Mouse (Mus musculus): ENCODE data around the gene Ifit2.

Ifit2 gene

DNA sequence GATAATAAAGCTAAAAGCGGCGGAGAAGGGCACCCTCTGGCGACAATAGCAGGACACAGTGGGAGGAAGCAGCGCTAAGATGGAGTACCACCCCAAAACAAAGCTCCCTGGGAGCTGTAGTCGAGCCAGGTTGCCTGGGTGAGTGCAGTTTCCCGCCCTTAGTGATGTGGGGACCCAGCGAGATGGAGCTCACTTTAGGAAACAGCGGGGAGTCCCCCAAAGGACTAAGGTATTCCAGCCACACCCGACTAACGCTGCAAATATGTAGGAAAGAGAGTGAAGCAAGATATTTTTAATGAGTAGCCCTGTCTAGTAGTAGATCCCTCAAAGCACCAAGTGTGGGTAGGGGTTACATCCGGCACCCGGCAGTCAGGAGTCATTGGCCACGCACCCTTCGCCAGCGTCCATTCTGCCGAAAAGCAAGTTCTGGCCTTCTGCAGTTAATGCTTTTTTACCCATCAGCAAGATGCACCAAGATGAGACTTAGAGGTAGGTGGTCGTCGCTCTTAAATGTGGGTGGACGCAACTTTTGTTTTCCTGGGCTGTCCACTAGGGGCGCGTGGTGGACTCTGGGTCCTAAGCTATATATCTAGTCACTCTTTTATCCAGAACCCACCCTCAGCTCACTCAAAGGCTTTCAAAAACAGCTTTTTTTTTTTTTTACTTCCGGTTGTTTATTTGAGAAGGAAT, at the start of gene Ifit2:
TSS of gene Ifit2 (plus strand) at position 161 of the 690 bp plus-strand sequence.
- peak; percentile 98 for ATAC-seq (ENCODE audit: low TSS enrichment)

DNA sequence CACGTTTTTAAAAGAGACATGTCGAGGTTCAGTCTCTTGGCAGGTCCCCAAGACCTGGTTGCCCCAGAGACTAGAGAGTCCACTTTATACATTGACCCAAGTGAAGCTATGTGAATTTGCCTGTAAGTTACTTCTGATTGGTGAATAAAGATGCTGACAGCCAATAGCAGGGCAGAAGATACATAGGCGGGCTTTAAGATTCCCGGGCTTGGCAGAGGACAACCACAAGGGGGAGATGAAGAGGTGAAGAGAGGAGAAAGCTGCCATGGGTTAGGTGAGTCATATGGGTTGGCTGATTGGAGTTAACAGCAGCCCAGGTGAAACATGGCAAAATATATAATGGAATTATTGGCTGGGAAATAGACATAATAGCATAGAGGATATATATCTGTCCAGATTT, 49.7 kb upstream of the Ifit2 start:
- ATAC-seq (ENCODE audit: low TSS enrichment): peak; percentile 91

DNA sequence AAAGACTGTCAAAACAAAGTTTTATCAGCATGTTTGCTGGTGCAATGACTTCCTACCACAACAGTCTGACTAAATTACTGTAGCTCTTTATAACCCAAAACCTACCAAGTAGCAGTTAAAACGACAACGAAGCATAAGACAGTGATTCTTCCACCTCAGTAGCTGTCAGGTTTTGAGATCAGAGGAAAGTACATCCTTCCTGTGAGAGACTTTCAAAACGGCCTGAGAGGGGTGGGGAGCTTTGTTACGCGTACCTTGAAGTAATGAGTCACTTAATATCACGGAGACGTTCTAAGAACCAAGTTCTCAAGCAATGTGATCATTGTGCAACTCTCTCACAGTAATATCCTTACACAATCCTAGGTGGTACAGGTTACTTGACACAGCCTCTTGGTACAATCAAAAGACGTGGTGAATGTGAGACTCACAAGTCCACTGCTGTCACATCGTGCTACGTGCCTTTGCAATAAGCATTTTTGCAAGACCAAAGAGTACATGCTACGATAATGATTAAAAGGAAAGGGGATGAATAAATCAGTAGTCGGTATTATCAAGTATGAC, 45.3 kb upstream of the Ifit2 start:
- ATAC-seq (ENCODE audit: low TSS enrichment): no peak

DNA sequence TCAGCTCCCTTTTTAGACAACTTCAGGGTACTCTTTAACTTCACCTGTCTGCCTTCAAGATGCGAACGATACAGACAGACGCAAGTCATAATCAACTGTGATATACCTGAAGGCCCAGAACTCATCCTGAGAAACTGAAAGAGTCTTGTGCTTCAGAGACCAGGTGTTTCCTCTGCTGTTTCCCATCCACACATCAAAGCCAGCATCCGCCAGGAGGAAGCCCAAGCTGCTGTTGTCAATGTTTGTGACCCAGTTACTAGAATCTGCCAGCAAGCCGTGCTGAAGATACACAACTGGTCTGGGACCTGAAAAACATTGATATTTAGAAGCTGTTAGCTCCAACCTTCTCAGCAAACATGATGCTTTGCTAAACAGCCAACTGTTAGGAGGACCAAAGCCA, 39.8 kb upstream of the Ifit2 start:
- ATAC-seq (ENCODE audit: low TSS enrichment): no peak

DNA sequence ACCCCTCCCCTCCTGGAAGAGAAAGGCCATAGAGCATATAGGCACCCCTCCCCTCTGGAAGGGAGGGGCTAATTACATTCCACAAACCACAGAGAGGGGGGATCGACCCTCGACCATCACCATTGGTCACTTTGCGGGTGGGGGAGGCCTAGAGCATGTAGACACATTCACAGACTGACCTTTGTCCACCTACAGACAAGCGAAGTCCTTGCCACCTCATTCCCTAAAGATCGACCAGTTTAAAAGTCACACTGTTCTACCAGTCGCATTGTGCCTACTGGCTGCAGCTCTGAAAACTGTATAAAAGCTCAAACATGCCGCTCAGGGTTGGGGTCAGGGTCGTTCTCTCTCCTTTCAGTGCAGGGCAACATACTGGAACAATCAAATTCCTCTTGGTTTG, 39.0 kb upstream of the Ifit2 start:
- ATAC-seq (ENCODE audit: low TSS enrichment): no peak

DNA sequence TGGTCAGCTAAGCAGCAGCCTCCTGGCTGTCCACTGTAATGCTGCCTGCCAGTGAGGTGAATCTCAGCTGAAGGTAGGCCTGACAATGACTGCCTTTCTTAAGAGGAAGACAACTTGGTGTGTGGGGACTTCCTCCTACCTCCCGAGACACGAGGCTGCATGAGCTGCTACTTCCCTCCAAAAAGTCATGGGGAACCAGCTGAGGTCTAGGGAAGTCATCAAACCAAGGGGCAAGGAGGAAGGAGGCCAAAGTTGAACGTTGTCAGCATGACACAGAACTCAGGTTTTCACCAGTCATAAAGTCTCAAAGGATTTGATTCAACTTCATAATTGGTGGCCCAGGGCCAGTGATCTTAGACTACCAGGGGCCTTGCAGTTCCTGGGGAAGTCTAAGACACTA, 34.8 kb upstream of the Ifit2 start:
- ATAC-seq (ENCODE audit: low TSS enrichment): peak; percentile 23; the same call in 1 of the 2 replicates

GRCm38 (mm10) chr19:34516346-34516745, 34.1 kb upstream of the Ifit2 start:
- no peak for ATAC-seq (ENCODE audit: low TSS enrichment)

DNA sequence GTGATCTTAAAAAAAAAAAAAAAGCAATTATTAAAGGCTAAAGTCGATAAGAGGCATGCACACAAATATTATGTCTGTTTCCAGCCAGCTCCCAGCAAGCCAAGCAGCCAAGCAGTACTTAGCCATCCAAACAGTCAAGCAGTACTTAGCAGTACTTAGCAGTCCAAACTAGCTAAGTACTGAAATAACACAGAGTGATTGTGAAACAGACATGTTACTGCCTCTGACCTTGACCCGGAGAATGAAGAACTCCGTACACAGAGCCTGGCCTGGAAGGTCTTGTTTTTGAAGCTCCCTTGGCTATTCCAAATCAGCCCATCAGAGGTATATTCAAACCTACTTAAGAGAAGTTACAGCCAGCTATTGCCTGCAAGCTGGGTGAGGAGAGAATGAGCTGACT, 33.3 kb upstream of the Ifit2 start:
- ATAC-seq (ENCODE audit: low TSS enrichment): no peak

DNA sequence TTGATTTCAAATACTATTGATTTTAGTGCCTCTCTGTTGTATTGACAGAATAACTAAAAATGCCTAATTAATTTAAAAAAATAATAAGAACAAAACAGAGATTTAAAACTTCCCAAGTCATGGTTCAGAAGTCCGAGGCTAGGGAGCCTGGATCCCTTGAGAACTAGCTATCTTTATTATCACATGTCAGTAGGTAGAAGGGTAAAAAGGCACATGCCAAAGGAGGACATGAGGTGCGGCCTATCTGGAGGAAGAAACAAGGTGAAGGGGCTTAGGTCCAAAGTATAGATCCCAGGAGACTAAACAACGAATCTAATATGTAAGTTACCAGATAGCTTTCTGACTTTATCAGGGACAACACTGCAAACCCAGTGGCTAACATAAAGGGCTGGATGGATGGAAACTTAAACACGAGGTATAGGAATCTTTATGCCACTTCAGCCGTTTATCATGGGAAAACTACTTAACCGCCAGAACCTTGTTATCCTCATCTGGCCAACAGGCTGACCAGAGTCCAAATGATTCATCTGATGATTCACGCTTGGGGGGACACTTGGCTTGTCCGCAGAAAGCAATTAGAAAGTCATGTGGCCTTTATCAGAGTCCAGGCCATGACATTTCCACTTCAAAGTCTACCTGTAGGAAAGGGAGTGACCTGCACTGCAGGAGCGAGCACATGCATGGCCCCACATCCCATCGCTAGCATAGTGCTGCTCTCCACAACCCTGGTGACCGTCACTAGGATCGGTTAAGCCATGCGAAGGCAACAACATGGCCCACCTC, 32.5 kb upstream of the Ifit2 start:
- no peak for ATAC-seq (ENCODE audit: low TSS enrichment)

- ATAC-seq (ENCODE audit: low TSS enrichment): no peak
Observed at GRCm38 (mm10) chr19:34518786-34519185, 31.7 kb upstream of the Ifit2 start.

GRCm38 (mm10) chr19:34519646-34520045, 30.8 kb upstream of the Ifit2 start:
- ATAC-seq (ENCODE audit: low TSS enrichment): no peak

- ATAC-seq (ENCODE audit: low TSS enrichment): no peak
Observed at GRCm38 (mm10) chr19:34520051-34520450, 30.4 kb upstream of the Ifit2 start.

DNA sequence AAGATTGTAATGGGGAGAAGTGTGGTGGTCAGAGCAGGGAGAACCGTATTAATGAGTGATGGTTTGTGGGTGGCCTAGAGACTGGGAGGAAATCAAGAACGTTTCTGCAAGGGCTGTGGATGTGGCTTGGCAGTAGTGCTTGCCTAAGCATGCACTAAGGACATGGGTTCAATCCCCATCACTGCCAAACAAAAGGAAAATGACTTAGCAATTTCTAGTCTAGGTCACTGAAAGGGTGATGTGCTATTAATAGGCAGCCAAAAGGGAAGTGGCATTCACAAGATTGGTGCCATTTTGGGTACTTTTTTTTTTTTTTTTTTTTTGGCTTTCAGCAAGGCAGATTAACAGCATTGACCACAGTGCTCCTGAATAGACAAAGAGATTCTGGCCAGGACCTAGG, 29.1 kb upstream of the Ifit2 start:
- no peak for ATAC-seq (ENCODE audit: low TSS enrichment)

- ATAC-seq (ENCODE audit: low TSS enrichment): no peak
Observed at GRCm38 (mm10) chr19:34521978-34522377, 28.5 kb upstream of the Ifit2 start.

- ATAC-seq (ENCODE audit: low TSS enrichment): no peak
Observed at GRCm38 (mm10) chr19:34523106-34523725, 27.3 kb upstream of the Ifit2 start.

- ATAC-seq (ENCODE audit: low TSS enrichment): no peak
Observed at GRCm38 (mm10) chr19:34524646-34525045, 25.8 kb upstream of the Ifit2 start.

DNA sequence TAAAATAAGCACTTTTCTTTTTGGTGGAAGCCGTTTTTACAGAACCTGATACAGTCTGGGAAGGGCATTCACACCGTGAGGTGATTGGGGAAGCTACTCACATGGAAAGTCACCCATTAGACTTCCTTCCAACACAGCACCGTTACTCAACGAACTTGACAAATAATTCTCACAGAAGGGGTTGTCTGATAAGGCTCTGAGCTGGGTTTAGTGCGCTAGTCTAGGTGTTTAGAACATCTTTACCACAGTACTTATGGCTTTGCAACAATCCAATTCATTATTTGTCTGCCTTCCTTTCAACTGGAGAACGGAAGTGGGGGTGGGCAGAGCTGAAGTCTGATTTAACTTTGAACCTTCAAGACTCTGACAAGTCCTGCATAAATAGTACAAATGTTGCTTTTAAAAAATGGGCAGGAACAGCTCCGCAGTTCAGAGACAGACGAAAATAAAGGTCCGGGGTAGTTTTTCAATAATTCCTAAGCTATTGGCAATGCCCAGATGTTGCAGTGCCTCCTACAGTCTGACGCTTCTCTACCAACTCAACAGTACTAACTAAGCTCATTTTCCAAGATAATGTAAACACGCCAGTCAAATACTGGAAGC, 24.1 kb upstream of the Ifit2 start:
- peak; percentile 55 for ATAC-seq (ENCODE audit: low TSS enrichment)

DNA sequence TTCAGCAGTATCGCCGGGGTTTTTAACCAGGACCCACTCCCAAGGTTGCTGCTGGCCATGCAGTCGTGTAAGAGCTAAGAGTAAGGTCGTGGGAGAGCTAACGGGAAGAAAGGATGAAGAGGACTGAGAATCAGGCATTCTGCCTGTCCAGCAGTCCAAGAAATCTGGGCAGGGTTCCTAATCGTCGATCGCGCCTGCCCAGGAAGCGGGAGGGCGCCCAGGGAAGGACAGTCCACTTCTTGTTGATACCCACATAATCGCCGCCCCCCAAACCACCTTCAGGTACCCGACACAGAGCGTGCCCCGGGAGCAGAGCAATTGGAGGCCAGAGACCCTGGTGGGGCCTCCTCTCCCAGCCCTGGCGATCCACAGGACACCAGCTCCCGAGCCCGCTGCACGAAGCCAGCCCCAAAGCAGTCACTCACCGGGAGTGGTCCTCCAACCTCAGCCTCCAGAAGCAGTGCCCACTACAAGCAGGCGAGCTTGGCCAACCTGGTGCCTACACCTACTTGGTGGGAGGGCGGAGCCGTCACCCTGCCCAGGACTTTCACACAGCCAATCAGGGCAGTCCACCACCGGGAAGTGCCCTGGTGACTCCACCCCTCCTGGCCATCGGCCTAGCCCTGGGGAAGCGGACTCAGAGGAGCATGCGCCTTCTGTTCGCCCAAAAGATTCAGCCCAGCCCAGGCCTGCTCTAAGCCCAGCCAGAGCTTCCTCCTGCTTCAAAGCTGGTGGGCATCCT, 23.4 kb upstream of the Ifit2 start, which contains the start of gene Lipa:
TSS of gene Lipa (minus strand) at position 534 of the 742 bp plus-strand sequence.
- ATAC-seq (ENCODE audit: low TSS enrichment): peak; percentile 100

- no peak for ATAC-seq (ENCODE audit: low TSS enrichment)
Observed at GRCm38 (mm10) chr19:34532061-34532751, 18.3 kb upstream of the Ifit2 start.

GRCm38 (mm10) chr19:34539422-34539821, 11.1 kb upstream of the Ifit2 start:
- ATAC-seq (ENCODE audit: low TSS enrichment): no peak

GRCm38 (mm10) chr19:34546211-34546610, 4.3 kb upstream of the Ifit2 start:
- ATAC-seq (ENCODE audit: low TSS enrichment): no peak
